In genomic region chr2:148024268-148024935, GRCm38 (mm10) we compare ENCODE assay signal across 27 mouse cellular contexts. TPM values are rescaled to one million over a fixed set of nuclear protein-coding genes. Genes with fewer than 3 reads are reported as not detected.
A peak's percentile ranks its signal among the peaks of the same experiment; 100 is the strongest.
DNase-seq lines count a peak whose midpoint lies in the region; ATAC-seq and TF ChIP-seq lines count a peak whose summit lies in the region.
"Had no signal": no experiment of that assay in that cellular context is flagged by ENCODE, and none has a peak within 500 bp of the region (broad histone marks: within the 10 kb centered on the region; RNA-seq: fewer than 3 reads in every experiment).

No protein-coding gene starts in this region.

- peak; percentile 5 for DNase-seq in hindbrain, embryonic 11.5 days (ENCODE audit: low spot score)
- peak; percentile 85 for DNase-seq in midbrain, embryonic 11.5 days (ENCODE audit: low spot score, missing footprints)
- DNase-seq in liver, postnatal 0 days, result no peak
- no peak for DNase-seq in adrenal gland, postnatal 14 days
- DNase-seq: cerebellum, adult 8-10 months; gastrocnemius, postnatal 14 days; heart, adult 2 months; heart, postnatal 4 days; kidney, adult 8-10 months; thymus, adult 2 months had no signal

- peaks cover 84% of the 10 kb centered on the region for H3K27me3 ChIP-seq in hindbrain, embryonic 11.5 days (ENCODE audit: control insufficient read depth, insufficient read depth, low read length)
- H3K27me3 ChIP-seq in hindbrain, embryonic 12.5 days, result peaks cover 96% of the 10 kb centered on the region
- peaks cover 81% of the 10 kb centered on the region for H3K27me3 ChIP-seq in midbrain, embryonic 11.5 days (ENCODE audit: control insufficient read depth, insufficient read depth, low read length)
- peaks cover 97% of the 10 kb centered on the region for H3K27me3 ChIP-seq in midbrain, embryonic 13.5 days
- peaks cover 22% of the 10 kb centered on the region for H3K27me3 ChIP-seq in intestine, embryonic 16.5 days (replicated peaks; ENCODE audit: control insufficient read depth, insufficient read depth, low read length)
- 0 out of 2 replicates have a peak, but pooled peaks cover under 1% of the 10 kb centered on the region for H3K27me3 ChIP-seq in liver, postnatal 0 days (ENCODE audit: insufficient read depth, low read length)

- no peak overlapping the region for H3K4me2 ChIP-seq in hindbrain, embryonic 11.5 days (replicated peaks; ENCODE audit: low read depth, low read length)
- H3K4me2 ChIP-seq in hindbrain, embryonic 12.5 days (replicated peaks), result no peak overlapping the region
- no peak overlapping the region for H3K4me2 ChIP-seq in midbrain, embryonic 11.5 days
- no peak overlapping the region for H3K4me2 ChIP-seq in midbrain, embryonic 13.5 days (replicated peaks)
- no peak overlapping the region for H3K4me2 ChIP-seq in intestine, embryonic 16.5 days (ENCODE audit: low read depth, low read length)
- H3K4me2 ChIP-seq in liver, postnatal 0 days (ENCODE audit: low read depth, low read length), result peak overlapping the region; percentile 5; the same call in 1 of the 2 replicates
- H3K4me2 ChIP-seq: embryonic facial prominence, embryonic 12.5 days; limb, embryonic 15.5 days; neural tube, embryonic 12.5 days had no signal

- H3K9ac ChIP-seq in hindbrain, embryonic 11.5 days (ENCODE audit: low read depth, low read length), result no peak overlapping the region
- H3K9ac ChIP-seq in hindbrain, embryonic 12.5 days, result no peak overlapping the region
- H3K9ac ChIP-seq in midbrain, embryonic 11.5 days (ENCODE audit: low read length), result no peak overlapping the region
- H3K9ac ChIP-seq in midbrain, embryonic 13.5 days (replicated peaks), result no peak overlapping the region
- no peak overlapping the region for H3K9ac ChIP-seq in intestine, embryonic 16.5 days (ENCODE audit: low read depth, low read length)
- no peak overlapping the region for H3K9ac ChIP-seq in liver, postnatal 0 days (replicated peaks)
- H3K9ac ChIP-seq: embryonic facial prominence, embryonic 12.5 days; limb, embryonic 15.5 days; neural tube, embryonic 12.5 days had no signal

- no peak for TF ChIP-seq CTCF in liver, postnatal 0 days (IDR thresholded peaks at IDR 0.05; ENCODE audit: low read depth)

- no peak for TF ChIP-seq EP300 in liver, postnatal 0 days (IDR thresholded peaks at IDR 0.05; ENCODE audit: low read depth)

- WGBS in hindbrain, embryonic 11.5 days, result 59% methylated on average over 9 of the region's 9 CpGs
- 63% methylated on average over 9 of the region's 9 CpGs for WGBS in hindbrain, embryonic 12.5 days
- WGBS in midbrain, embryonic 11.5 days, result 57% methylated on average over 9 of the region's 9 CpGs
- 57% methylated on average over 9 of the region's 9 CpGs for WGBS in midbrain, embryonic 13.5 days
- WGBS in intestine, embryonic 16.5 days, result 52% methylated on average over 9 of the region's 9 CpGs
- WGBS in liver, postnatal 0 days (ENCODE audit: insufficient replicate concordance), result 51% methylated on average over 9 of the region's 9 CpGs

- no peak for ATAC-seq in hindbrain, embryonic 11.5 days (ENCODE audit: low FRiP score)
- ATAC-seq in hindbrain, embryonic 12.5 days (ENCODE audit: low FRiP score), result no peak
- no peak for ATAC-seq in midbrain, embryonic 11.5 days (ENCODE audit: low FRiP score)
- ATAC-seq in midbrain, embryonic 13.5 days, result no peak
- ATAC-seq in intestine, embryonic 16.5 days, result peak; percentile 71; the same call in 1 of the 2 replicates
- peak; percentile 91 for ATAC-seq in liver, postnatal 0 days
- no peak for ATAC-seq in frontal cortex, adult (ENCODE audit: low TSS enrichment)
- ATAC-seq: forebrain, embryonic 14.5 days; hindbrain, postnatal 0 days had no signal

- no peak overlapping the region for H3K4me3 ChIP-seq in hindbrain, embryonic 11.5 days (ENCODE audit: low read depth, low read length)
- H3K4me3 ChIP-seq in hindbrain, embryonic 12.5 days, result no peak overlapping the region
- H3K4me3 ChIP-seq in midbrain, embryonic 11.5 days (ENCODE audit: low read depth, low read length), result no peak overlapping the region
- H3K4me3 ChIP-seq in midbrain, embryonic 13.5 days (replicated peaks), result no peak overlapping the region
- no peak overlapping the region for H3K4me3 ChIP-seq in intestine, embryonic 16.5 days (ENCODE audit: low read length)
- no peak overlapping the region for H3K4me3 ChIP-seq in liver, postnatal 0 days (ENCODE audit: low read depth, low read length)
- H3K4me3 ChIP-seq: embryonic facial prominence, embryonic 12.5 days; erythroblast, embryonic 14.5 days; heart, adult 2 months; limb, embryonic 15.5 days; neural tube, embryonic 12.5 days had no signal

- no peaks in the 10 kb centered on the region for H3K4me1 ChIP-seq in hindbrain, embryonic 11.5 days (replicated peaks; ENCODE audit: control insufficient read depth, insufficient read depth, low read length)
- H3K4me1 ChIP-seq in hindbrain, embryonic 12.5 days, result peaks cover 9% of the 10 kb centered on the region
- H3K4me1 ChIP-seq in midbrain, embryonic 11.5 days (ENCODE audit: control insufficient read depth, insufficient read depth, low read length), result peaks cover 6% of the 10 kb centered on the region; the same call in 1 of the 2 replicates
- peaks cover 11% of the 10 kb centered on the region for H3K4me1 ChIP-seq in midbrain, embryonic 13.5 days (replicated peaks)
- peaks cover 6% of the 10 kb centered on the region; the same call in 1 of the 2 replicates for H3K4me1 ChIP-seq in intestine, embryonic 16.5 days (ENCODE audit: control insufficient read depth, insufficient read depth, low read length)
- peaks cover 18% of the 10 kb centered on the region for H3K4me1 ChIP-seq in liver, postnatal 0 days (ENCODE audit: insufficient read depth)
- H3K4me1 ChIP-seq: embryonic facial prominence, embryonic 12.5 days; limb, embryonic 15.5 days; neural tube, embryonic 12.5 days had no signal

- no peaks in the 10 kb centered on the region for H3K36me3 ChIP-seq in hindbrain, embryonic 11.5 days (ENCODE audit: control insufficient read depth, insufficient read depth, low read length)
- H3K36me3 ChIP-seq in hindbrain, embryonic 12.5 days, result no peaks in the 10 kb centered on the region
- H3K36me3 ChIP-seq in midbrain, embryonic 11.5 days (ENCODE audit: control insufficient read depth, insufficient read depth, low read length), result no peaks in the 10 kb centered on the region
- H3K36me3 ChIP-seq in midbrain, embryonic 13.5 days, result no peaks in the 10 kb centered on the region
- H3K36me3 ChIP-seq in intestine, embryonic 16.5 days (ENCODE audit: control insufficient read depth, insufficient read depth, low read length), result no peaks in the 10 kb centered on the region
- H3K36me3 ChIP-seq in liver, postnatal 0 days (replicated peaks; ENCODE audit: insufficient read depth, low read length), result no peaks in the 10 kb centered on the region
- H3K36me3 ChIP-seq: embryonic facial prominence, embryonic 12.5 days; G1E; limb, embryonic 15.5 days; neural tube, embryonic 12.5 days had no signal

- no peak overlapping the region for H3K27ac ChIP-seq in hindbrain, embryonic 11.5 days (ENCODE audit: low read depth, low read length)
- H3K27ac ChIP-seq in hindbrain, embryonic 12.5 days, result no peak overlapping the region
- 0 out of 2 replicates have a peak overlapping the region, but pooled peaks have one; percentile 10 for H3K27ac ChIP-seq in midbrain, embryonic 11.5 days (ENCODE audit: low read depth, low read length)
- no peak overlapping the region for H3K27ac ChIP-seq in midbrain, embryonic 13.5 days
- no peak overlapping the region for H3K27ac ChIP-seq in intestine, embryonic 16.5 days (ENCODE audit: low read length)
- H3K27ac ChIP-seq in liver, postnatal 0 days (ENCODE audit: low read depth), result peak overlapping the region; percentile 69; the same call in 1 of the 2 replicates
- H3K27ac ChIP-seq: embryonic facial prominence, embryonic 12.5 days; heart, adult 2 months; hindbrain, postnatal 0 days; limb, embryonic 15.5 days; neural tube, embryonic 12.5 days had no signal

- no peaks in the 10 kb centered on the region for H3K9me3 ChIP-seq in hindbrain, embryonic 11.5 days (ENCODE audit: control insufficient read depth, low read length)
- H3K9me3 ChIP-seq in hindbrain, embryonic 12.5 days (replicated peaks), result no peaks in the 10 kb centered on the region
- H3K9me3 ChIP-seq in midbrain, embryonic 11.5 days (ENCODE audit: control insufficient read depth, low read length), result no peaks in the 10 kb centered on the region
- H3K9me3 ChIP-seq in midbrain, embryonic 13.5 days, result no peaks in the 10 kb centered on the region
- H3K9me3 ChIP-seq in intestine, embryonic 16.5 days (ENCODE audit: control insufficient read depth, low read length), result no peaks in the 10 kb centered on the region
- H3K9me3 ChIP-seq in liver, postnatal 0 days (ENCODE audit: low read length), result no peaks in the 10 kb centered on the region
- H3K9me3 ChIP-seq: embryonic facial prominence, embryonic 12.5 days; limb, embryonic 15.5 days; neural tube, embryonic 12.5 days had no signal

RNA-seq across cellular contexts. Expression of gene Foxa2, which starts 22.4 kb away (rescaled TPM):
- polyA plus RNA-seq in hindbrain, embryonic 11.5 days (2014; fragmentation: Nextera tagmentation; extraction: Ambion mirVana), result 3.4 and 4.5 TPM in 2 replicates
- 4.3 and 5.2 TPM in 2 replicates for polyA plus RNA-seq in hindbrain, embryonic 12.5 days (2016; fragmentation: Nextera tagmentation; extraction: Ambion mirVana)
- polyA plus RNA-seq in midbrain, embryonic 11.5 days (2014; fragmentation: Nextera tagmentation; extraction: Ambion mirVana), result 15.1 and 17.9 TPM in 2 replicates
- 4.0 and 9.2 TPM in 2 replicates for polyA plus RNA-seq in midbrain, embryonic 13.5 days (2015; fragmentation: Nextera tagmentation; extraction: Ambion mirVana)
- polyA plus RNA-seq in intestine, embryonic 16.5 days (2015; fragmentation: Nextera tagmentation; extraction: Ambion mirVana), result 3.4 and 4.1 TPM in 2 replicates
- 10.1 and 12.6 TPM in 2 replicates for polyA plus RNA-seq in liver, postnatal 0 days (2015; fragmentation: Nextera tagmentation; extraction: Ambion mirVana)
- 6.6 TPM in 1 of 2 replicates, not detected in the other for total RNA-seq in adrenal gland, postnatal 14 days (2021)
- total RNA-seq: common myeloid progenitor, adult 5-6 weeks; gastrocnemius, postnatal 14 days; heart, adult 2 months; heart, postnatal 4 days; layer of hippocampus, adult 8-10 months; left cerebral cortex, adult 18-20 months; left cerebral cortex, postnatal 36 days; megakaryocyte, adult 5-6 weeks; monocyte, adult 5-6 weeks had no signal
- polyA plus RNA-seq: erythroblast, embryonic 14.5 days; G1E had no signal

Comparison
In these comparisons a context has a peak if more than half of its experiments do, and no peak if none do; other contexts are left out.
1. H3K27ac ChIP-seq: peak in midbrain, embryonic 11.5 days (single experiment) and liver, postnatal 0 days (single experiment); none in hindbrain, embryonic 11.5 days (single experiment), hindbrain, embryonic 12.5 days (single experiment), midbrain, embryonic 13.5 days (single experiment) and intestine, embryonic 16.5 days (single experiment).
2. ATAC-seq: peak in intestine, embryonic 16.5 days (single experiment) and liver, postnatal 0 days (single experiment); none in hindbrain, embryonic 11.5 days (single experiment), hindbrain, embryonic 12.5 days (single experiment), midbrain, embryonic 11.5 days (single experiment), midbrain, embryonic 13.5 days (single experiment) and frontal cortex, adult (single experiment).
3. DNase-seq: peak in hindbrain, embryonic 11.5 days (single experiment) and midbrain, embryonic 11.5 days (single experiment); none in liver, postnatal 0 days (single experiment) and adrenal gland, postnatal 14 days (single experiment).